Mouse (Mus musculus) lung, embryonic 16.5 days (tissue): ENCODE measurements around the gene Cab39l. TPM values are rescaled to one million over a fixed set of nuclear protein-coding genes. Genes with fewer than 3 reads are reported as not detected.

Source experiments
- ATAC-seq: fragments of 200-750 bp; cut with Nextera tagmentation; 2 replicates; pipeline ENCODE4 v1.8.0; 2017; ENCODE audit warnings: low read depth, mild to moderate bottlenecking, moderate library complexity
- H3K27ac ChIP-seq: fragments of 300-500 bp; sonication (generic); 2 replicates; pipeline ENCODE4 v1.5.1; 2014; ENCODE audit warnings: mild to moderate bottlenecking, control low read depth, low read length
- H3K27me3 ChIP-seq: fragments of 300-500 bp; sonication (generic); 2 replicates; pipeline ENCODE4 v1.6.1; 2014; ENCODE audit warnings: low read depth, low read length, mixed read lengths; ENCODE audit not compliant: control insufficient read depth, insufficient read depth
- H3K36me3 ChIP-seq: fragments of 300-500 bp; sonication (generic); 2 replicates; pipeline ENCODE4 v1.6.1; 2014; ENCODE audit warnings: low read length; ENCODE audit not compliant: control insufficient read depth, insufficient read depth
- H3K4me1 ChIP-seq: fragments of 300-500 bp; sonication (generic); replicated peaks from 2 replicates; pipeline ENCODE4 v1.6.1; 2014; ENCODE audit warnings: low read length, mixed read lengths; ENCODE audit not compliant: control insufficient read depth, insufficient read depth
- H3K4me2 ChIP-seq: fragments of 300-500 bp; sonication (generic); 2 replicates; pipeline ENCODE4 v1.6.1; 2014; ENCODE audit warnings: low read depth, low read length, control low read depth
- H3K4me3 ChIP-seq: fragments of 300-500 bp; sonication (generic); 2 replicates; pipeline ENCODE4 v1.5.1; 2014; ENCODE audit warnings: mild to moderate bottlenecking, low read length, control low read depth
- H3K9ac ChIP-seq: fragments of 300-500 bp; sonication (generic); 2 replicates; pipeline ENCODE4 v1.6.1; 2014; ENCODE audit warnings: low read length, control low read depth
- H3K9me3 ChIP-seq: fragments of 300-500 bp; sonication (generic); 2 replicates; pipeline ENCODE4 v1.6.1; 2016; ENCODE audit warnings: low read length; ENCODE audit not compliant: control insufficient read depth
- WGBS: fragments of 180-500 bp; shearing (Covaris S2); extraction: QIAGEN DNeasy Blood & Tissue Kit; methylation state at CpG from one replicate; pipeline ENCODE4 v1.1.7; 2014; 5-methylcytosine and 5-hydroxymethylcytosine counted together
- polyA plus RNA-seq: library from polyadenylated mRNA; unstranded; fragments of >200 nt; fragmentation: Nextera tagmentation; extraction: Ambion mirVana; gene quantifications from 2 replicates; pipeline ENCODE4 v1.2.1, GENCODE M21; 2015

Gene Cab39l
- polyA plus RNA-seq, 1 experiment from 2014 or later = 50.0 TPM

- H3K27me3 ChIP-seq = no peaks in the 10 kb centered on the region
- no peaks in the 10 kb centered on the region for H3K9me3 ChIP-seq
- H3K4me2 ChIP-seq = peak overlapping the region; percentile 7; the same call in 1 of the 2 replicates
- 57% methylated on average over 4 of the region's 4 CpGs for WGBS
- no peak overlapping the region for H3K9ac ChIP-seq
- H3K27ac ChIP-seq = peak overlapping the region; percentile 54
- 0 out of 2 replicates have a peak, but pooled peaks cover 2% of the 10 kb centered on the region for H3K4me1 ChIP-seq
- H3K4me3 ChIP-seq = no peak overlapping the region
- no peaks in the 10 kb centered on the region for H3K36me3 ChIP-seq
- ATAC-seq = peak; percentile 80
Measured at GRCm38 (mm10) chr14:59485247-59485810, 44.6 kb downstream of the Cab39l start.

DNA sequence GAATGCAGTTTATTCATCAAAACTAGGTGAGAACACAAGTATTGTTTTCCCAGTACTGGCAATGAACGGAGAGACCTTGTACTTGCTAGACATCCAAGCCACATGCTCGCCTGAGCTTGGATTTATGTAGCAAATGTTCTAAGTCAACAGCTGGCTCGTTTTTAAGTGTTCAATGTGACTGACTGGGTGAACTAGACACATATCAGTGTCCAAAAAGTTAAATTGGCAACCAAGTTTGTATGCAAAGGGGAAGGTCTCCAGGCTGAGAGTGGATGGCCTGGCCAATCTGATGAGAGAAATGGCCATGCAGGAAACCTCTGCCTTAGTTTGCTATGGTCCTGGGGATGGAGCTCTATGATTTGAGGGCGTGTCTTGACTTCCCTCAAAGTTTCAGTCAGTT lies 51.6 kb downstream of the Cab39l start:
- Histone ChIP-seq H3K4me1 (no peaks in the 10 kb centered on the region), H3K9ac (no peak overlapping the region), H3K36me3 (no peaks in the 10 kb centered on the region; the same call in 1 of the 2 replicates), H3K9me3 (no peaks in the 10 kb centered on the region), H3K4me3 (no peak overlapping the region), H3K27me3 (no peaks in the 10 kb centered on the region), H3K27ac (no peak overlapping the region), H3K4me2 (no peak overlapping the region)
- no peak for ATAC-seq
- WGBS = 55% methylated on average over 4 of the region's 4 CpGs

DNA sequence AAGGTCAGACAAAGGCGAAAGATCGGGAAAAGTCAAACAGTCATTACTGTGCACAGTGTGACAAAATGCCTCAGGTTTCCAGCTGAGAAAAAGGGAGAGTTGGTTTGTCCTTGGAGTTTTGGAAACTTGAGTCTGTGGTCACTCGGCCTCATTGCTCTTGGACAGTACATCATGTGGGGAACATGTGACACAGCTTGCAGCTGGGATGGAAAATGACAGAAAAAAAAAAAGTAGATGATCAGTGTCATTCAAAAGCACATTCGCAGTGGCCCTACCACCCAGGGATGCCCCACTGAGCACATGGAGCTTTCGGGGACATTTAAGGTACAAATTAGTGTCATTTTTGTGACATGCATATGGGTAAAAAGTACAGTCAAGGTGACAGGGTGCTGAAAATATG lies 57.2 kb downstream of the Cab39l start:
- no peak overlapping the region for H3K4me2 ChIP-seq
- H3K4me1 ChIP-seq = no peaks in the 10 kb centered on the region
- no peaks in the 10 kb centered on the region for H3K27me3 ChIP-seq
- 94% methylated on average over 5 of the region's 5 CpGs for WGBS
- H3K27ac ChIP-seq = no peak overlapping the region
- no peak for ATAC-seq
- no peak overlapping the region for H3K4me3 ChIP-seq
- no peaks in the 10 kb centered on the region for H3K9me3 ChIP-seq
- peaks cover 2% of the 10 kb centered on the region; the same call in 1 of the 2 replicates for H3K36me3 ChIP-seq
- H3K9ac ChIP-seq = no peak overlapping the region

- Histone ChIP-seq H3K9ac (no peak overlapping the region), H3K36me3 (peaks cover 6% of the 10 kb centered on the region; the same call in 1 of the 2 replicates)
- WGBS = 91% methylated on average over 8 of the region's 8 CpGs
Measured at GRCm38 (mm10) chr14:59504831-59505230, 64.1 kb downstream of the Cab39l start.

DNA sequence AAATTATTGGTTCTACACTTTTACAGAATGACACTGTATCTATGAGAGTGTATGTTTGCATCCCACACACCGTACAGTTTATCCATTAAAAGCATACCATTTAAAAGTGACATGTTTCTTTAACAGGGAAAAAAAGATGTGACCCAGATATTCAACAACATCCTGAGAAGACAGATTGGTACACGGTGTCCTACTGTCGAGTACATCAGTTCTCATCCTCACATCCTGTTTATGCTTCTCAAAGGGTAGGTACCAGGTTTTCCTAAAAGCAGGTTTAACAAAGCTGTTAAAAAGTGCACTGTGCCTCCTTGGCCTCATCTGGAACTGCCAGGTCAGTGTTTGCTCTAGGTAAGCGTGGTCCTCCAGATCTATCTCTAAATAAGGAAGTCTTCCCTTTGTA lies 65.4 kb downstream of the Cab39l start:
- Histone ChIP-seq H3K27me3 (no peaks in the 10 kb centered on the region), H3K9me3 (no peaks in the 10 kb centered on the region), H3K4me1 (no peaks in the 10 kb centered on the region), H3K4me3 (no peak overlapping the region), H3K27ac (no peak overlapping the region), H3K9ac (no peak overlapping the region), H3K4me2 (no peak overlapping the region), H3K36me3 (peaks cover 6% of the 10 kb centered on the region; the same call in 1 of the 2 replicates)
- ATAC-seq = no peak
- 61% methylated on average over 4 of the region's 4 CpGs for WGBS

More at GRCm38 (mm10) chr14:59504831-59505230, 64.1 kb downstream of the Cab39l start:
- Histone ChIP-seq H3K9me3 (no peaks in the 10 kb centered on the region), H3K27me3 (no peaks in the 10 kb centered on the region), H3K4me1 (no peaks in the 10 kb centered on the region), H3K27ac (no peak overlapping the region), H3K4me3 (no peak overlapping the region), H3K4me2 (no peak overlapping the region)
- no peak for ATAC-seq

GRCm38 (mm10) chr14:59513922-59514444 lies 73.2 kb downstream of the Cab39l start:
- ATAC-seq = no peak
- Histone ChIP-seq H3K36me3 (no peaks in the 10 kb centered on the region), H3K27ac (no peak overlapping the region), H3K4me1 (no peaks in the 10 kb centered on the region), H3K9me3 (no peaks in the 10 kb centered on the region), H3K4me3 (no peak overlapping the region), H3K9ac (no peak overlapping the region), H3K27me3 (no peaks in the 10 kb centered on the region), H3K4me2 (no peak overlapping the region)
- 77% methylated on average over 6 of the region's 6 CpGs for WGBS

- Histone ChIP-seq H3K36me3 (no peaks in the 10 kb centered on the region), H3K4me1 (peaks cover 3% of the 10 kb centered on the region; the same call in 1 of the 2 replicates), H3K27ac (peak overlapping the region; percentile 77), H3K4me3 (no peak overlapping the region), H3K9ac (no peak overlapping the region), H3K9me3 (no peaks in the 10 kb centered on the region), H3K4me2 (no peak overlapping the region), H3K27me3 (no peaks in the 10 kb centered on the region)
- 51% methylated on average over 5 of the region's 5 CpGs for WGBS
- ATAC-seq = peak; percentile 94
Measured at GRCm38 (mm10) chr14:59525843-59526242, 85.1 kb downstream of the Cab39l start.

GRCm38 (mm10) chr14:59530801-59531200 lies 90.0 kb downstream of the Cab39l start:
- H3K4me3 ChIP-seq = no peak overlapping the region
- H3K9ac ChIP-seq = no peak overlapping the region
- H3K4me2 ChIP-seq = no peak overlapping the region
- H3K27me3 ChIP-seq = no peaks in the 10 kb centered on the region
- H3K4me1 ChIP-seq = peaks cover 9% of the 10 kb centered on the region; the same call in 1 of the 2 replicates
- 24% methylated on average over 1 of the region's 1 CpGs for WGBS
- H3K9me3 ChIP-seq = no peaks in the 10 kb centered on the region
- peak overlapping the region; percentile 4; the same call in 1 of the 2 replicates for H3K27ac ChIP-seq
- no peaks in the 10 kb centered on the region for H3K36me3 ChIP-seq
- ATAC-seq = peak; percentile 23; the same call in 1 of the 2 replicates

- H3K4me3 ChIP-seq = no peak overlapping the region
- H3K27ac ChIP-seq = peak overlapping the region; percentile 71
- no peaks in the 10 kb centered on the region for H3K36me3 ChIP-seq
- WGBS = 45% methylated on average over 1 of the region's 1 CpGs
- no peaks in the 10 kb centered on the region for H3K9me3 ChIP-seq
- no peaks in the 10 kb centered on the region for H3K27me3 ChIP-seq
- H3K9ac ChIP-seq = no peak overlapping the region
- peak; percentile 71; the same call in 1 of the 2 replicates for ATAC-seq
- H3K4me2 ChIP-seq = no peak overlapping the region
- peaks cover 11% of the 10 kb centered on the region; the same call in 1 of the 2 replicates for H3K4me1 ChIP-seq
Measured at GRCm38 (mm10) chr14:59532986-59533385, 92.2 kb downstream of the Cab39l start.
